Mouse (Mus musculus) thymus, postnatal 14 days (tissue): ENCODE measurements around the gene Dcbld2.

Source experiments
- DNase-seq: peaks from one replicate; pipeline ENCODE4 v3.0.0; 2021

The Dcbld2 gene

GRCm38 (mm10) chr16:58408062-58408486 lies at the start of gene Dcbld2:
Dcbld2 (plus strand) TSS chr16:58408443.
- peak; percentile 88 for DNase-seq

- DNase-seq, result no peak
These were observed 31.1 kb upstream of the Dcbld2 start for GRCm38 (mm10) chr16:58377170-58377569.

- no peak for DNase-seq
These were observed 30.3 kb upstream of the Dcbld2 start for GRCm38 (mm10) chr16:58377756-58378503.

- no peak for DNase-seq
These were observed 21.9 kb upstream of the Dcbld2 start for GRCm38 (mm10) chr16:58386241-58386757.

GRCm38 (mm10) chr16:58389143-58389755 lies 19.0 kb upstream of the Dcbld2 start:
- no peak for DNase-seq

GRCm38 (mm10) chr16:58393036-58393435 lies 15.2 kb upstream of the Dcbld2 start:
- no peak for DNase-seq

GRCm38 (mm10) chr16:58394156-58394555 lies 14.1 kb upstream of the Dcbld2 start:
- no peak for DNase-seq

GRCm38 (mm10) chr16:58398604-58399003 lies 9.6 kb upstream of the Dcbld2 start:
- no peak for DNase-seq

GRCm38 (mm10) chr16:58401079-58401478 lies 7.2 kb upstream of the Dcbld2 start:
- no peak for DNase-seq

GRCm38 (mm10) chr16:58404665-58405064 lies 3.6 kb upstream of the Dcbld2 start:
- no peak for DNase-seq

- no peak for DNase-seq
These were observed 3.0 kb upstream of the Dcbld2 start for GRCm38 (mm10) chr16:58405271-58405670.

- peak; percentile 17 for DNase-seq
These were observed 441 bp downstream of the Dcbld2 start for GRCm38 (mm10) chr16:58408487-58409281.

GRCm38 (mm10) chr16:58409825-58410224 lies 1.6 kb downstream of the Dcbld2 start:
- no peak for DNase-seq

- no peak for DNase-seq
These were observed 6.6 kb downstream of the Dcbld2 start for GRCm38 (mm10) chr16:58414801-58415200.

GRCm38 (mm10) chr16:58415500-58415899 lies 7.3 kb downstream of the Dcbld2 start:
- no peak for DNase-seq

- DNase-seq, result no peak
These were observed 13.6 kb downstream of the Dcbld2 start for GRCm38 (mm10) chr16:58421696-58422354.

- no peak for DNase-seq
These were observed 22.0 kb downstream of the Dcbld2 start for GRCm38 (mm10) chr16:58430246-58430645.

- no peak for DNase-seq
These were observed 24.1 kb downstream of the Dcbld2 start for GRCm38 (mm10) chr16:58432384-58432783.

GRCm38 (mm10) chr16:58444735-58445134 lies 36.5 kb downstream of the Dcbld2 start:
- no peak for DNase-seq

- no peak for DNase-seq
These were observed 38.3 kb downstream of the Dcbld2 start for GRCm38 (mm10) chr16:58446281-58447259.

- DNase-seq, result no peak
These were observed 40.8 kb downstream of the Dcbld2 start for GRCm38 (mm10) chr16:58449073-58449472.

GRCm38 (mm10) chr16:58450648-58451047 lies 42.4 kb downstream of the Dcbld2 start:
- no peak for DNase-seq
